Mouse (Mus musculus) gastrocnemius, postnatal 25 days (tissue): ENCODE results near the gene Gm4778. TPM values are rescaled to one million over a fixed set of nuclear protein-coding genes. Genes with fewer than 3 reads are reported as not detected.
"Not testable (repeated sequence)": the region's sequence is repeated elsewhere in the genome, so short reads cannot be mapped to it uniquely, and the experiment has no call there.

ENCODE experiments used
- DNase-seq: peaks from one replicate; pipeline ENCODE4 v3.0.0; 2022
- long read RNA-seq, 2 experiments: library from polyadenylated mRNA; stranded (forward); transcript quantifications; one replicate each; pipeline ENCODE4 v2.0.0; 2021
- total RNA-seq, 2 experiments: library from RNA; stranded (reverse); gene quantifications; 1 replicate in 1 of 2; 2 replicates in 1 of 2; pipeline ENCODE4 v1.2.3; 2021

The Gm4778 gene
- total RNA-seq: not detected
- long read RNA-seq, experiment 1: 0 reads
- long read RNA-seq, experiment 2: 0 reads

DNA sequence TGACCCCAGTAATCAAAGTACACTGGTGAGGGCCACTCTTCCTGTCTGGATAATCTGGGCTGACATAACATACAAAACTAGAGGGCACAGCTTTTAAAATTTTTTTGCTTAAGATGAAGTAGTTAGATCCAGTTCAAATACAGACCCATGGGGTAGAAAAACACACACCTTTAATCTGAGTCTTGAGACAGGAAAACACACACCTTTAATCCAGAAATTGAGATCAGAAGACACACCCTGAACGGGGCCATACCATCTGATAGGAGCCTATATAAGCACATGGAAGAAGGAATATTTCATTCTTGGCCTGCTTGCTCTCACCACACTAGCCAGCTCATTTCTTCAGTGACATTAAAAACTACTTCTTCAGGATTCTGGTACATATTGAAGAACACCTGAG, at the start of gene Gm4778:
Gene Gm4778, plus strand, starts transcription at position 301 of the 400 bp plus-strand sequence.
- DNase-seq: not testable (repeated sequence)

- DNase-seq: no peak
These were observed 3.2 kb upstream of the Gm4778 start for GRCm38 (mm10) chr3:94260598-94260997.

GRCm38 (mm10) chr3:94275991-94276390, 12.2 kb downstream of the Gm4778 start:
- DNase-seq: no peak

GRCm38 (mm10) chr3:94305457-94305856, 41.6 kb downstream of the Gm4778 start:
- no peak for DNase-seq

DNA sequence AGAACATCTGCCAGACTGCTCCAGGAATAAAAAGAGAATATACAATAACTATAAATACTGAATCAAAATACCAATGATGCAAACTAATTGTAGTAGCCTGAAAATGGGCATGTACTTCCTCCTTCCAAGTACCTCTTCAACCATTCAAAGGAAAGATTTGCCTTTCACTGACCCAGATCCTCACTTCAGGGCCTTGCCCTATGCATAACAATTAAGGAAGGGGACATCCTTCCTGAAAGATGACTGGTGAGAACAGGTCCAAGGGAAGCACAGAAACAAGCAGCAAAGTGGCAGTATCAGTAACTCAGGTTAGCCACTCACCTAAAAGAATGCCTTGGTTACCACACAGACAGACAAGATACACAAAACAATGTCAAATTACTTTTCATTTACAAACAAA, 43.1 kb downstream of the Gm4778 start:
- no peak for DNase-seq

GRCm38 (mm10) chr3:94309633-94310363, 46.0 kb downstream of the Gm4778 start, which contains the start of gene Them4:
TSS of gene Them4 (plus strand) at chr3:94310089.
- DNase-seq: peak; percentile 95

DNA sequence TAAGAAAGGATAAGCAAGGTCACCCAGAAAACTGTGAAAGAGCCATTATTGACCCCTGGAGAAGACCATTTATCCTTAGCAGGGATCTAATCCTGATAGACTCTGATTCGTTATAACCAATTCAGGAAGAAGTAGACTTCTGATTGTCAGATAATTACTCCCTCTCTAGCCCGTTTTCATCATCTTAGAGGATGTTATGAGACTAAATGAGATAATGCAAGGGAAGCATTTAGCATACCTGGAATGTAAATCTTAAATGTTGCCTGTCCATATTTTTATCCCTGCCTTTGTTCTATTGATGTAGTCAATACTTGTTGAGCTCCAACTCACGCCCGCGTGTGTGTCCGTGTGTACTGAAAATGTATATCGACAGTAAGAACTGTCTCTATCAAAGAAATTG, 46.7 kb downstream of the Gm4778 start:
- no peak for DNase-seq

- no peak for DNase-seq
These were observed 47.1 kb downstream of the Gm4778 start for GRCm38 (mm10) chr3:94310911-94311310.

- no peak for DNase-seq
These were observed 47.5 kb downstream of the Gm4778 start for GRCm38 (mm10) chr3:94311376-94311775.

Other genes with a start within 250 kb of the Gm4778 start
- gene Gm9125, start 209.2 kb upstream of the Gm4778 start, total RNA-seq: not detected
- gene Gm10697, start 191.4 kb upstream of the Gm4778 start, total RNA-seq: not detected
- gene Gm10696, start 85.8 kb upstream of the Gm4778 start, total RNA-seq: not detected
- not detected for gene Gm5286, start 67.3 kb upstream of the Gm4778 start, total RNA-seq
- gene Them4, start 46.1 kb downstream of the Gm4778 start, total RNA-seq: 1 to 10 TPM; 8.1 to 8.2 TPM
- gene Them5, start 78.1 kb downstream of the Gm4778 start, total RNA-seq: under 1 TPM in 1 of 2 experiments, not detected in 1; 0.28 TPM
- gene C2cd4d, start 98.4 kb downstream of the Gm4778 start, total RNA-seq: not detected
- 10 to 100 TPM; 43.8 to 52.8 TPM for gene Rorc, start 108.8 kb downstream of the Gm4778 start, total RNA-seq
- gene Lingo4, start 134.5 kb downstream of the Gm4778 start, total RNA-seq: under 1 TPM; 0.11 to 0.13 TPM
- gene Tdrkh, start 149.2 kb downstream of the Gm4778 start, total RNA-seq: 1 to 10 TPM; 1.5 to 2.0 TPM
- gene Mrpl9, start 179.3 kb downstream of the Gm4778 start, total RNA-seq: 10 to 100 TPM; 35.6 to 39.1 TPM
- gene Oaz3, start 179.9 kb downstream of the Gm4778 start, total RNA-seq: not detected
- gene Celf3, start 214.3 kb downstream of the Gm4778 start, total RNA-seq: not detected
- 1 to 10 TPM; 4.6 to 4.9 TPM for gene Riiad1, start 216.3 kb downstream of the Gm4778 start, total RNA-seq